Mouse (Mus musculus) layer of hippocampus, adult 8-10 months (tissue): ENCODE data around the gene Gstm2. TPM values are rescaled to one million over a fixed set of nuclear protein-coding genes. Genes with fewer than 3 reads are reported as not detected.
"Not testable (repeated sequence)": the region's sequence is repeated elsewhere in the genome, so short reads cannot be mapped to it uniquely, and the experiment has no call there.

Experiments used
- DNase-seq, 2 experiments: peaks; one replicate each; pipeline ENCODE4 v3.0.0; 2022; ENCODE audit warnings: low spot score in 2 of 2
- total RNA-seq, 4 experiments: library from RNA; stranded (reverse); gene quantifications; 2 replicates each; pipeline ENCODE4 v1.2.4; 2022

The Gstm2 gene
- total RNA-seq, result 1 to 10 TPM; 3.1 to 5.0 (median 4.0) TPM

- peak; percentile 28 to 47 for DNase-seq
These were observed at the start of gene Gstm2 for GRCm38 (mm10) chr3:107986041-107986562. Gene Gstm2, minus strand, starts transcription at chr3:107986453.

GRCm38 (mm10) chr3:108033156-108033555 is 46.9 kb upstream of the Gstm2 start:
- no peak for DNase-seq

- DNase-seq, result no peak
These were observed 45.9 kb upstream of the Gstm2 start for GRCm38 (mm10) chr3:108032113-108032512.

- no peak for DNase-seq
These were observed 42.5 kb upstream of the Gstm2 start for GRCm38 (mm10) chr3:108028641-108029365.

- DNase-seq, result no peak
These were observed 40.3 kb upstream of the Gstm2 start for GRCm38 (mm10) chr3:108026597-108026996.

- no peak for DNase-seq
These were observed 39.8 kb upstream of the Gstm2 start for GRCm38 (mm10) chr3:108026049-108026448.

GRCm38 (mm10) chr3:108025318-108025717 is 39.1 kb upstream of the Gstm2 start:
- no peak for DNase-seq

- no peak for DNase-seq
These were observed 36.4 kb upstream of the Gstm2 start for GRCm38 (mm10) chr3:108022650-108023049.

- DNase-seq, result not testable (repeated sequence)
These were observed 34.2 kb upstream of the Gstm2 start for GRCm38 (mm10) chr3:108020351-108021022.

- not testable (repeated sequence) for DNase-seq
These were observed 33.0 kb upstream of the Gstm2 start for GRCm38 (mm10) chr3:108019226-108019625.

GRCm38 (mm10) chr3:108018190-108018820 is 32.1 kb upstream of the Gstm2 start:
- DNase-seq, result no peak

GRCm38 (mm10) chr3:108017473-108018189 is 31.4 kb upstream of the Gstm2 start, which contains the start of gene Gstm1:
Gene Gstm1, minus strand, starts transcription at chr3:108017973.
- DNase-seq, result peak; percentile 91 to 94

- not testable (repeated sequence) for DNase-seq
These were observed 30.2 kb upstream of the Gstm2 start for GRCm38 (mm10) chr3:108016468-108016867.

- no peak for DNase-seq
These were observed 28.7 kb upstream of the Gstm2 start for GRCm38 (mm10) chr3:108014974-108015346.

- no peak for DNase-seq
These were observed 28.1 kb upstream of the Gstm2 start for GRCm38 (mm10) chr3:108014098-108014973.

- peak; percentile 71 to 74 for DNase-seq
These were observed 27.1 kb upstream of the Gstm2 start for GRCm38 (mm10) chr3:108013331-108013871.

GRCm38 (mm10) chr3:108011558-108011957 is 25.3 kb upstream of the Gstm2 start:
- no peak for DNase-seq

- peak; percentile 45 to 61 for DNase-seq
These were observed 24.0 kb upstream of the Gstm2 start for GRCm38 (mm10) chr3:108010286-108010685.

- no peak for DNase-seq
These were observed 15.8 kb upstream of the Gstm2 start for GRCm38 (mm10) chr3:108002021-108002420.

- DNase-seq, result no peak
These were observed 13.2 kb upstream of the Gstm2 start for GRCm38 (mm10) chr3:107999491-107999890.
